Mouse (Mus musculus): ENCODE measurements around the gene Mb.

Gene Mb

DNA sequence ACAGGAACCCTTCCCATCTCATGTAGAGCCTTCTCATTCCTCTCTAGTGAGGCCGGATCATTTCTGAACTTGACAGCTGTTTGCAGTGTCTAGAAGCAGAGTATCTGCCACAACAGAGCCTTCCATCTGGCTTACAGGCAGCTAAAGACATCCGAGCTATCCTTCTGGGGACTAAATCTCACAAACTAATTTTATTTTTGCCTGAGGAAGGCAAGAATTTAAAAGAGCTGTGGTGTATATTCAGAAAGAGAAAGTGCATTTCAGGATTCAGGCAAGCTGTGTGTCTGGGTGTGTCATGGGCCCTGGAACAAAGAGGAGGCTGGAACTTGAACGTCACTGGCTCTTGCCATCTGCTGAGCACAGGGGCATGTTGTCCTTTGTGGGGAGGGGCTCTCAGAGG, 56.1 kb downstream of the Mb start:
- ATAC-seq (ENCODE audit: insufficient number of reproducible peaks, low FRiP score, low TSS enrichment): no peak

DNA sequence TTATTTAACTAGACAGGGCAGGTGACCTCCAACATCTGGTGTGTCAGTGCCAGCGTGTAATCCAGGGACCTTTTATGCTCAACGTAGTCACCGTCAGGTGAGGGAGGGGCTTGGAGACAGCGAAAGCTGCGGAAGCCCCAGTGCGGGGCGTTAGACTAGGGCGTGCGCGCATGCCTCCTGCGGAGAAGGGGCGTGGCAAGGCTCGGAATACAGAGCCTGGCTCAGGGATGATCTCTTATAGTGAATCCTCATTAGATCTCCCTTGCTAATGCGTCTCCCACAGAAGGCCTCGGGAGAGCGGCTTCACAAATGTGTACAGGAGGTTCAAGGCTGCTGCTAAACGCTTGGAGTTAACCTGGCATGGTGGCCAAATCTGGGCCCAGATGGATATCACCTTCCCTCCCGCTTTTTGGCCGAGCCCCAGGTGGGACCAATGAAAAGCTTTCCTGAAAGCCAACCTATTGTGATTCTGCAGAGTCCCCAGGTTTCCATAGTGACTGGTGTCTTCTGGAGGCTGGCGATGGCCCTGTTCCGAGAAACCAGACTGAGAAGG, 62.9 kb downstream of the Mb start:
- no peak for ATAC-seq (ENCODE audit: insufficient number of reproducible peaks, low FRiP score, low TSS enrichment)

DNA sequence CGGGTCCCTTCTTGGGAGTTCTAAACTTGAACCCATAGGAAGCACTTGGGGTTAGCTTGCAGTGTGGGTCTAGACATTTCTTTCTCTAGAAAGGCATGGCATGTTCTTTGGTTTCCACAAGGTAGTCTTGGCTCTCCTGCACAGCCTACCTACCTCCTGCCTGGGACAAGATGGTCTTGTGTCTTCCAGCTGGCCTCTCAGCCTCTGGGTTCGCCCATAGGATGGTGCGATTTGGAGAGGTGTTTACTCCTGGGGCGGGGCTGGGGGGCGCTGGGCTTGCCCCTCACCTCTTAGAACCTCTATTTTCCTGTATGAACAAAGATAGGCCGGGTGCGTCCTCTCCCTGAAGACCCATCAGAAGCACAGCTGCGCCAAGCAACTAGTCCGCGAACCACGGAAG, 63.3 kb downstream of the Mb start:
- no peak for ATAC-seq (ENCODE audit: insufficient number of reproducible peaks, low FRiP score, low TSS enrichment)

DNA sequence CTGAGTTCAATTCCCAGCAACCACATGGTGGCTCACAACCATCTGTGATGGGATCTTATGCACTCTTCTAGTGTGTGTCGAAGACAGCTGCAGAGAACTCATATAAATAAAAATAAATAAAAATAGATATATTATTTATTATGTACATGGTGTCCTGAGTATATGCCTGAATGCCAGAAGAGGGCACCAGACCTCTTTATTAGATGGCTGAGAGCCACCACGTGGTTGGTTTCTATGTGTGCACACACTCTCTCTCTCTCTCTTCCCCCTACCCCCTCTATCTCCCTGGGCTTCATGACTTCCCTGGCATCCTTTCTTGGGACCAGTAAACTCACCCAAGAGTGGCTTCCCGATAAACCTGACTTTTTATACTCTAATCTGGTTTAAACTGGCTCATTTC, 67.7 kb downstream of the Mb start:
- no peak for ATAC-seq (ENCODE audit: insufficient number of reproducible peaks, low FRiP score, low TSS enrichment)

DNA sequence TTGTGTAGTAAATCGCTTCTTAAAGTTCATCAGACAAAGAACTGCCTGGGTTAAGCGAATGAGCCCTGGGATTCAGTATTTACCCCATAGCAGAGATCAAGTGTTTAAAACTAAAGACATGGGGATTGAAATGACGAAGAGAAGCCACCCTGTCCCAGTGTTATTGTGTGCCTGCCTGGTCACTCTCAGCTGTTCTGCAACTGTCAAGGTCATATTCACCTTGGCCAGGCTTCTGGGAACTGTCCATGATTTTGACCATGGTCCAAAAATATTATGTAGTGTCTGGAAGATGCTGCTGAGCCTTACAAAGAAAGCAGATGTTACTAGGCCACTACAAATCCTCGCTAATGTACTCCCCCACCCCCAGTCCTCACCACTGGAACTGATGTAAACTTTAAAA, 70.7 kb downstream of the Mb start:
- ATAC-seq (ENCODE audit: insufficient number of reproducible peaks, low FRiP score, low TSS enrichment): no peak

DNA sequence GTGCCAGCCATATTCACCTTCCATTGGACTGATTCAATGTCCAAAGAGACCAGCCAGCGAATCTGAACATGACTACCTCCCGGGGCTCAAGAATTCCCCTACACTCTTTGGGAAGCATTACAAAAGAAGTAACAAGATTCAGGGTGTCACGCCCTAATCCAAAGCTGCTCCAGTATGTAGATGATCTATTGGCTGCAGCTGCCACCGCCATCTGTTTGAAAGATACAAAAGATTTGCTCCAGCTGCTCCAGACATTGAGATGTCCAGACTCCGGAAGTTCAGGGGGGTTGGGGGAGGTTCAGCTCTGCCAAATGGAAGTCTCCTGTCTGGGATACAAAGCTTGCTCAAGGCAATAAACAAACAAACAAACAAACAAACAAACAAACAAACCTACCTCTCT, 73.9 kb downstream of the Mb start:
- no peak for ATAC-seq (ENCODE audit: insufficient number of reproducible peaks, low FRiP score, low TSS enrichment)

DNA sequence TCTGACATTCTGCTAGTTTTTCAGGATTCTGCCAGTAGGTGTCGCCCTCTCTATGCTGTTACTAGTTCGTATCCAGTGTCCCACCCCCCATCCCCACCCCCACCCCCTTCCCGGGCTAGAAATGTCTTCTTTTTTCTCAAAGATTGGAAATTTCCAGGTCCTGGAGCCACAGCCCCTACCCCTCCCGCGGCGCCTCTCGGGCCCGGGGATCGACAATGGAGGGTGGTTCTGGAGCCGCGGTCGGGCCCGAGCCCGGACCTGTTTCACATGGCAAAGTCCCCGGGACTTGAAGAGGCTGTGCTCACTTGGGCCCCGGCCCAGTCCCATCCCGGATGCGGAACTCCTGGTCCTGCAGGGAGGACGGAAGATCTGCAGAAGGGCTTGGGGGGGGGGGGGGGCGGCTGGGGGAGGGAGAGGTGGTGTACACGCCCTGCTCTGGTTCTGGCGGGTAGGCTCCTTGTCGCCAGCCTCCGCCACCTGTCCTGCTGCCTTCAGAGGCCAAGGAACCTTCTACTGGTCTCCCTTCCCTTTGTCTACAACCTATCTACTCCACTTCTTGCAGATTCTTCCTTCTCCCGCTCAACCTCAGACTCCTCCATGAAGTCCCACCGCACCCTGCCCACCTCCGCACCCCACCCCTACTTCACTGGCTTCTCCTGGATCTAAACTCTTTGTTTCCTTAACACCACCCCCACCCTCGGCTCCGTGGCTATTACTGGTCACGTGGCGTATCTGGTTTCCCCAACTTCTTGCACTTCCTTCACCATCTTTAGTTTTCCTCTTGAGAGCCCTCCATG, 76.4 kb downstream of the Mb start:
- ATAC-seq (ENCODE audit: insufficient number of reproducible peaks, low FRiP score, low TSS enrichment): no peak; the same call in 1 of the 2 replicates

DNA sequence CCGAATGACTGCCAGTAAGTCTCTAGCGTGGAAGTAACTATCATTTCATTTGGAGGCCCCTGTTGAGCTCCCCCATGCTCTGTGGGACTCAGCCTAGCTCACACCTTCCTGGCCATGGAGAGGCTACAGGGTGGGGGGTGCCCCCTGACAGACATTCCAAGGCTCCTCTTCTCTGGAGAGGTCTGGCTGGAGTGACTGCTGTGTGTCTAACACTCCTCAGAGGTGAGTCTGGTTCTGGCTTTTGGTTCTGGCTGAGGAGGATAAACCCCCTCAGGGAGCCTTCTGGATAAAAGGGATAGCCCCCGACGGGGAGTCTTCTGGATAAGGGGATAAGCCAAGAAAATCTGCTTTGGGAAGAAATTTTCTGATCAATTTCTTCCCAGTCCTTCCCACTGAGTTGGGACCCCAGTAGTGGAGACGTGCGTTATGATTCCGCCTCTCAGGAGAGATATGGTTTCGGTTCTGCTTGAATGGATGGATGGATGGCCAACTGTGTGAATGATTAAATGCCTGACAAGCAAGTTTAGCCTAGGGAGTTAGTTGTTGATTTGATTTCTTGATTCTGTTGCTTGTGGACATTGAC, 77.1 kb downstream of the Mb start:
- ATAC-seq (ENCODE audit: insufficient number of reproducible peaks, low FRiP score, low TSS enrichment): no peak; the same call in 1 of the 2 replicates

DNA sequence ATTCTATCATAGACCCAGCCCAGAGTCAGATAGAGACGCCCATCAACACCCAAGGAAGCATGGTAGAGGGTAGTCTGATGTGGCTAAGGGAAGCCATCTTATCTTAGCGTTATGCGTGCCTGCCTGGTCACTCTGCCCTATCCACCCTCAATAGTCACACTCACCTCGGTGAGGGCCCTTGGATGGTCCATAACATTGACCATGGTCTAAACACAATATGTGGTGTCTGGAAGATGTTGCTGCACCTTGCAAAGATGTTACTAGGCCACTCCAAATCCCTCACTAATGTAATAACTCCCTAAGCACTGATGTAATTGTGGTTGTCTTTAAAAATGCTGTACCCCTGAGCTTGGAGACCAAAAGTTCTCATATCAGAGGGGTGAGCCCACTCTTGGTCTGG, 77.8 kb downstream of the Mb start:
- ATAC-seq (ENCODE audit: insufficient number of reproducible peaks, low FRiP score, low TSS enrichment): no peak
